Mouse (Mus musculus) hindbrain, postnatal 0 days (tissue): ENCODE measurements around the gene Wwox. TPM values are rescaled to one million over a fixed set of nuclear protein-coding genes. Genes with fewer than 3 reads are reported as not detected.

Experiments
- ATAC-seq: fragments of 200-750 bp; cut with Nextera tagmentation; 2 replicates; pipeline ENCODE4 v1.8.0; 2017; ENCODE audit warnings: mild to moderate bottlenecking, moderate TSS enrichment, moderate library complexity
- DNase-seq: peaks from one replicate; pipeline ENCODE4 v3.0.0-alpha.2; 2015; ENCODE audit warnings: low spot score
- H3K27ac ChIP-seq: fragments of 300-500 bp; sonication (generic); 2 replicates; pipeline ENCODE4 v1.5.1; 2014; ENCODE audit warnings: mild to moderate bottlenecking
- H3K27me3 ChIP-seq: fragments of 300-500 bp; sonication (generic); 2 replicates; pipeline ENCODE4 v1.6.1; 2014; ENCODE audit warnings: low read length, mixed read lengths; ENCODE audit not compliant: insufficient read depth
- H3K36me3 ChIP-seq: fragments of 300-500 bp; sonication (generic); 2 replicates; pipeline ENCODE4 v1.6.1; 2014; ENCODE audit warnings: low read length, mixed read lengths; ENCODE audit not compliant: insufficient read depth
- H3K4me1 ChIP-seq: fragments of 300-500 bp; sonication (generic); 2 replicates; pipeline ENCODE4 v1.6.1; 2014; ENCODE audit warnings: antibody characterized with exemption, low read length, mixed read lengths; ENCODE audit not compliant: insufficient read depth
- H3K4me2 ChIP-seq: fragments of 300-500 bp; sonication (generic); 2 replicates; pipeline ENCODE4 v1.6.1; 2014; ENCODE audit warnings: low read depth, mild to moderate bottlenecking, low read length, moderate library complexity, mixed read lengths
- H3K4me3 ChIP-seq: fragments of 300-500 bp; sonication (generic); 2 replicates; pipeline ENCODE4 v1.5.1; 2014; ENCODE audit warnings: low read length
- H3K9ac ChIP-seq: fragments of 300-500 bp; sonication (generic); replicated peaks from 2 replicates; pipeline ENCODE4 v1.6.1; 2014; ENCODE audit warnings: mild to moderate bottlenecking, low read length, moderate library complexity, mixed read lengths
- H3K9me3 ChIP-seq: fragments of 300-500 bp; sonication (generic); 2 replicates; pipeline ENCODE4 v1.6.1; 2016; ENCODE audit warnings: low read length, mixed read lengths
- CTCF ChIP-seq: IDR thresholded peaks from 2 replicates; pipeline ENCODE4 v1.5.1; 2016; ENCODE audit warnings: antibody characterized with exemption, control low read depth, low read depth
- WGBS: fragments of 180-500 bp; shearing (Covaris S2); extraction: QIAGEN DNeasy Blood & Tissue Kit; methylation state at CpG from one replicate; pipeline ENCODE4 v1.1.7; 2014; 5-methylcytosine and 5-hydroxymethylcytosine counted together
- polyA plus RNA-seq: library from polyadenylated mRNA; unstranded; fragments of >200 nt; fragmentation: Nextera tagmentation; extraction: Ambion mirVana; gene quantifications from 2 replicates; pipeline ENCODE4 v1.2.1, GENCODE M21; 2015
- total RNA-seq: library from RNA; depleted of rRNA; stranded (reverse); fragments of >200 nt; gene quantifications from 2 replicates; pipeline ENCODE4 v1.2.3, GENCODE M21; 2014

The Wwox gene
- total and polyA plus RNA-seq, 2 experiments from 2014 or later: 17.1 to 19.8 TPM

GRCm38 (mm10) chr8:115157977-115158720 lies 718.7 kb downstream of the Wwox start:
- no peaks in the 10 kb centered on the region for H3K27me3 ChIP-seq
- no peak overlapping the region for H3K27ac ChIP-seq
- peak overlapping the region; percentile 52; the same call in 1 of the 2 replicates for H3K4me2 ChIP-seq
- peak; percentile 49 for DNase-seq
- ATAC-seq: peak; percentile 64; the same call in 1 of the 2 replicates
- H3K9me3 ChIP-seq: no peaks in the 10 kb centered on the region
- H3K36me3 ChIP-seq: no peaks in the 10 kb centered on the region
- H3K4me3 ChIP-seq: no peak overlapping the region
- TF ChIP-seq CTCF: no peak
- 33% methylated on average over 12 of the region's 12 CpGs for WGBS
- H3K4me1 ChIP-seq: peaks cover 9% of the 10 kb centered on the region
- no peak overlapping the region for H3K9ac ChIP-seq

GRCm38 (mm10) chr8:115158721-115159111 lies 719.3 kb downstream of the Wwox start:
- DNase-seq: peak; percentile 47
- H3K27me3 ChIP-seq: no peaks in the 10 kb centered on the region
- H3K27ac ChIP-seq: no peak overlapping the region
- WGBS: 4% methylated on average over 8 of the region's 8 CpGs
- no peak overlapping the region for H3K4me3 ChIP-seq
- peak; percentile 43; the same call in 1 of the 2 replicates for ATAC-seq
- no peaks in the 10 kb centered on the region for H3K36me3 ChIP-seq
- no peak for TF ChIP-seq CTCF
- H3K9ac ChIP-seq: no peak overlapping the region
- H3K9me3 ChIP-seq: no peaks in the 10 kb centered on the region
- peak overlapping the region; percentile 52 for H3K4me2 ChIP-seq
- H3K4me1 ChIP-seq: peaks cover 9% of the 10 kb centered on the region

- H3K36me3 ChIP-seq: no peaks in the 10 kb centered on the region
- peaks cover 9% of the 10 kb centered on the region for H3K4me1 ChIP-seq
- no peak for TF ChIP-seq CTCF
- H3K4me2 ChIP-seq: peak overlapping the region; percentile 52
- H3K9ac ChIP-seq: no peak overlapping the region
- DNase-seq (peak; percentile 39), ATAC-seq (no peak)
- no peaks in the 10 kb centered on the region for H3K9me3 ChIP-seq
- WGBS: 6% methylated on average over 17 of the region's 18 CpGs
- no peak overlapping the region; the same call in 1 of the 2 replicates for H3K4me3 ChIP-seq
- H3K27ac ChIP-seq: no peak overlapping the region
- no peaks in the 10 kb centered on the region for H3K27me3 ChIP-seq
Observed at GRCm38 (mm10) chr8:115159208-115159607, 719.8 kb downstream of the Wwox start.

GRCm38 (mm10) chr8:115159711-115160374 lies 720.4 kb downstream of the Wwox start:
- Histone ChIP-seq H3K27me3 (no peaks in the 10 kb centered on the region), H3K4me3 (peak overlapping the region; percentile 12), H3K4me2 (peak overlapping the region; percentile 52), H3K9ac (no peak overlapping the region), H3K27ac (no peak overlapping the region), H3K9me3 (no peaks in the 10 kb centered on the region), H3K4me1 (peaks cover 9% of the 10 kb centered on the region), H3K36me3 (no peaks in the 10 kb centered on the region)
- WGBS: 4% methylated on average over 22 of the region's 22 CpGs
- DNase-seq (peak; percentile 60), ATAC-seq (peak; percentile 46; the same call in 1 of the 2 replicates)
- peak; percentile 50 for TF ChIP-seq CTCF

GRCm38 (mm10) chr8:115160407-115160806 lies 721.0 kb downstream of the Wwox start:
- peaks cover 9% of the 10 kb centered on the region for H3K4me1 ChIP-seq
- no peaks in the 10 kb centered on the region for H3K27me3 ChIP-seq
- peak overlapping the region; percentile 52 for H3K4me2 ChIP-seq
- DNase-seq (no peak), ATAC-seq (no peak)
- no peaks in the 10 kb centered on the region for H3K36me3 ChIP-seq
- no peak overlapping the region for H3K9ac ChIP-seq
- no peak for TF ChIP-seq CTCF
- peak overlapping the region; percentile 12 for H3K4me3 ChIP-seq
- 81% methylated on average over 5 of the region's 5 CpGs for WGBS
- H3K9me3 ChIP-seq: no peaks in the 10 kb centered on the region
- no peak overlapping the region for H3K27ac ChIP-seq

- Histone ChIP-seq H3K4me2 (no peak overlapping the region), H3K9me3 (no peaks in the 10 kb centered on the region), H3K9ac (no peak overlapping the region), H3K27me3 (no peaks in the 10 kb centered on the region), H3K36me3 (no peaks in the 10 kb centered on the region), H3K4me3 (no peak overlapping the region), H3K4me1 (peaks cover 9% of the 10 kb centered on the region), H3K27ac (no peak overlapping the region)
- no peak for DNase-seq
- no peak for ATAC-seq
- WGBS: 65% methylated on average over 9 of the region's 9 CpGs
- TF ChIP-seq CTCF: no peak
Observed at GRCm38 (mm10) chr8:115161520-115161919, 722.1 kb downstream of the Wwox start.
